Mouse (Mus musculus): ENCODE measurements around the gene Etv6. TPM values are rescaled to one million over a fixed set of nuclear protein-coding genes. Genes with fewer than 3 reads are reported as not detected.

The Etv6 gene
- polyA plus RNA-seq, 2 experiments: 13.9 to 16.5 TPM

DNA sequence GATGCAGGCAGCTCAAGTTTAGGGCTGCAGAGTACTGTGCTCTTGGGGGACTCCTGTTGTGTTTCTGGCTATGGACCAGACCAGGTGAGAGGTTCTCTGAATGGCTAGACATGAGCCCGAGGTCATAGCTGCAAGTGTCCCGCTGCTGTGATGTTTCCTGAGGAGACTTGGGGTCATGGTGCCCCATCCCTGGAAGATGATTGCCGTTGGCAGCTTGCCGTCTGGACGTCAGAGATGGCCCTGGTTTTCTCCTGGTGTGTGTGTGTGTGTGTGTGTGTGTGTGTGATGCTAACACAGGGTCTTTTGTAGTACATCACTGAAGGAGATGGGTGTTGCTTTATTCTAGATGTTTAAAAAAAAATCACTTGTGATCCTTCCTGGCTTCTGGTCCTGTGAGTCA lies 58.6 kb downstream of the Etv6 start:
- peaks cover 12% of the 10 kb centered on the region for H3K4me1 ChIP-seq (ENCODE audit: control insufficient read depth, insufficient read depth, low read length)
- peaks cover 7% of the 10 kb centered on the region for H3K36me3 ChIP-seq (ENCODE audit: control insufficient read depth, insufficient read depth, low read length)
- WGBS: 85% methylated on average over 5 of the region's 5 CpGs
- H3K27me3 ChIP-seq (ENCODE audit: control insufficient read depth, insufficient read depth, low read length): no peaks in the 10 kb centered on the region
- DNase-seq (ENCODE audit: low spot score) (no peak), ATAC-seq (ENCODE audit: low FRiP score, low read depth) (no peak)
- no peak overlapping the region for H3K27ac ChIP-seq (replicated peaks; ENCODE audit: low read depth, low read length)
- no peak overlapping the region for H3K9ac ChIP-seq (ENCODE audit: low read depth, low read length, severe bottlenecking)
- no peak overlapping the region for H3K4me3 ChIP-seq (replicated peaks; ENCODE audit: low read length)
- H3K4me2 ChIP-seq (replicated peaks; ENCODE audit: low read depth, low read length, severe bottlenecking): no peak overlapping the region
- H3K9me3 ChIP-seq (ENCODE audit: control insufficient read depth, low read length): no peaks in the 10 kb centered on the region
- TF ChIP-seq POLR2A (IDR thresholded peaks at IDR 0.05; ENCODE audit: borderline replicate concordance, extremely low read depth, insufficient read depth, insufficient read length): no peak

DNA sequence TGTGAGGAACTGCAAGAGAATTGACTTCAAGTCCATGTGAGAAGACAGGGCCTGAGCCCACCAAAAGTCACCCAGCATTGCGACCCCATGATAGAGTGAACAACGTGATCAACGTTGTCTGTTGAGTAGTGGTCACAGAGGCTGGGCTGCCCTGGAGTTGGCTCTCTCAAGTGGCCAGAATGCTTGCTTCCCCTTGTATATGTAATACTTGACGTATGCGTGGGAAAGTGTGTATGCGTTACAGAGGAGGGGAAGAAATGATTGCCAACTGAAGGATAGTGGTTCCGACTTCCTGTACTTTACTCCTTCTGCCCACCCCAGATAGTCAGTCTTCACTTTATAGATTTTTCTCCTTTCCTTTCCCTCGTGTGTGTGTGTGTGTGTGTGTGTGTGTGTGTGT lies 59.1 kb downstream of the Etv6 start:
- Histone ChIP-seq H3K27me3 (ENCODE audit: control insufficient read depth, insufficient read depth, low read length) (no peaks in the 10 kb centered on the region), H3K4me3 (replicated peaks; ENCODE audit: low read length) (no peak overlapping the region), H3K9me3 (ENCODE audit: control insufficient read depth, low read length) (no peaks in the 10 kb centered on the region), H3K9ac (ENCODE audit: low read depth, low read length, severe bottlenecking) (no peak overlapping the region), H3K4me2 (replicated peaks; ENCODE audit: low read depth, low read length, severe bottlenecking) (no peak overlapping the region), H3K36me3 (ENCODE audit: control insufficient read depth, insufficient read depth, low read length) (peaks cover 7% of the 10 kb centered on the region), H3K27ac (replicated peaks; ENCODE audit: low read depth, low read length) (no peak overlapping the region), H3K4me1 (ENCODE audit: control insufficient read depth, insufficient read depth, low read length) (peaks cover 12% of the 10 kb centered on the region)
- ATAC-seq (ENCODE audit: low FRiP score, low read depth): no peak
- TF ChIP-seq POLR2A (IDR thresholded peaks at IDR 0.05; ENCODE audit: borderline replicate concordance, extremely low read depth, insufficient read depth, insufficient read length): no peak
- no peak for DNase-seq (ENCODE audit: low spot score)
- WGBS: 91% methylated on average over 8 of the region's 8 CpGs

DNA sequence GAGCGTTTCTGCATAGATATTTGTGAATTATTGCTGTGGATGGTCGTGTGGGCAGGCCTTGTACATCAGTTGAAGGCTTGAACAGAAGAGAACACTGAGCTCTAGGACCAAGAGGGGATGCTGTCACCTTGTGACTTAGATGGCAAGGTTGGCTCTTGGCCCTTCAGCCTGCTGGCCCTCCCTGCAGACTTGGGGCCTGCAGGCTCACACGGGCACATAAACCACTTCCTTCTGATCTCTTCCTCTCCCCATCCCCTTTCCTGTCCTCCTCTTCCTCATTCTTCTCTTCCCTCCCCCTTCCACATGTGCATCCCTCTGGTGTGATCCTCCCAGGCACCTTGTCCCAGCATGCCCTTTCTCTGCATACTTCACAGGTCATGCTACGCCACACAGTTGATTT lies 60.1 kb downstream of the Etv6 start:
- no peak for ATAC-seq (ENCODE audit: low FRiP score, low read depth)
- 70% methylated on average over 4 of the region's 4 CpGs for WGBS
- Histone ChIP-seq H3K27me3 (ENCODE audit: control insufficient read depth, insufficient read depth, low read length) (no peaks in the 10 kb centered on the region), H3K9me3 (ENCODE audit: control insufficient read depth, low read length) (no peaks in the 10 kb centered on the region), H3K36me3 (ENCODE audit: control insufficient read depth, insufficient read depth, low read length) (peaks cover 7% of the 10 kb centered on the region), H3K4me3 (replicated peaks; ENCODE audit: low read length) (no peak overlapping the region), H3K27ac (replicated peaks; ENCODE audit: low read depth, low read length) (no peak overlapping the region), H3K4me1 (ENCODE audit: control insufficient read depth, insufficient read depth, low read length) (peaks cover 12% of the 10 kb centered on the region), H3K9ac (ENCODE audit: low read depth, low read length, severe bottlenecking) (no peak overlapping the region), H3K4me2 (replicated peaks; ENCODE audit: low read depth, low read length, severe bottlenecking) (no peak overlapping the region)
- no peak for TF ChIP-seq POLR2A (IDR thresholded peaks at IDR 0.05; ENCODE audit: borderline replicate concordance, extremely low read depth, insufficient read depth, insufficient read length)
- no peak for DNase-seq (ENCODE audit: low spot score)

DNA sequence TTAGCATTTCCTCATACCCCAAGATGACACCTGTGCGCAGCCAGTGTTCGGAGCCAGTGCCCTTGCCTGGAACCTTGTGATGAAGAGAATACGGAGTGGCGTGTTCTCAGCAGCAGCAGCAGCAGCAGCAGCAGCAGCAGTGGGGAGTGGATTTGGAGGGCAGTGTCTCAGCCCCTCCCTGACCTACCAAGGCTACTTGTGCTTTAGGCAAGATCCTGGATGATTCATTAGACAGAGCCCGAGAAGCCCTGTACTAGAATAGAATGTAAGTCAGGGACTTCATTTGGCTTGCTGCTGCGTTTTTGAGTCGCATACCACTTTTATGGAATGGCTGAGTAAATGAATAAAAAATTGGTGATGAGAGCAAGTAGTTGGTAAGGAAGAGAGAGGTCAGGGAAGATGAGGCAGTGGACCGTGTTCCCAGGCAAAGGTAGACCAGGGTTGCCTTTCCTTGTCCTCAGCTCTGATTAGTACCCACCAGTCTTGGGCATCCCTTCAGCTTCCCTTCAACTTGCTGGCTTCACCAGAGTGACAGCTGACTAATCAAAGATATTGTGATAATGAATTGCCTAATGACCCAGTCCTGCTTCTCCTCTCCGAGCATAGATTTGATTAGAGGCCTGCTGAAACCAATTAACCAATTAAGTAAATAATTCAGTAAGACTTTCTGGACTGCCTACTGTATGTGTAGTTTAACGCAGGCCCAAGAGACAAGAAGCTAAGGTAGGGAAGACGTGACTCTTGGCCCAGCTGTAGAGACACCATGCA lies 64.7 kb downstream of the Etv6 start:
- no peak for TF ChIP-seq POLR2A (IDR thresholded peaks at IDR 0.05; ENCODE audit: borderline replicate concordance, extremely low read depth, insufficient read depth, insufficient read length)
- ATAC-seq (ENCODE audit: low FRiP score, low read depth): no peak

DNA sequence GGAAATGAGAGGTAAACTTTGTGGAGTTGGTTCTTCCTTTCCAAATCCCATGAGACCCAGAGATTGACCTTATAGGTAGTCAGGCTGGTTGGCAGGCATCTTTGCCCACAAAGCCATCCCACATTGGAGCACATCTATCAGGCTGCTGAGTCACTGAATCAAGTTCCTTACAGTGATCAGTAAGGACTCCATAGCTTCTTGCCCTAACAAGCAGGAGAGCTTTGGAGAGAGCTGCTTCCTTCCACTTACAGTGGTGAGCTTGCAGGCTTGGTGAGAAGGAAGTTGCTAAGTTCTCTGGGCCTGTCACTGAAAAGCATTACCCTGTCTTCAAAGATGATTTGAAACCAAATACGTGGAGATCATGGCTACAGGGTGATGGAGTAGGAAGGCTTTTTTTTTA lies 66.9 kb downstream of the Etv6 start:
- peaks cover 11% of the 10 kb centered on the region for H3K4me1 ChIP-seq (ENCODE audit: control insufficient read depth, insufficient read depth, low read length)
- no peak overlapping the region for H3K4me2 ChIP-seq (replicated peaks; ENCODE audit: low read depth, low read length, severe bottlenecking)
- H3K9ac ChIP-seq (ENCODE audit: low read depth, low read length, severe bottlenecking): no peak overlapping the region
- no peak overlapping the region for H3K4me3 ChIP-seq (replicated peaks; ENCODE audit: low read length)
- TF ChIP-seq POLR2A (IDR thresholded peaks at IDR 0.05; ENCODE audit: borderline replicate concordance, extremely low read depth, insufficient read depth, insufficient read length): no peak
- H3K9me3 ChIP-seq (ENCODE audit: control insufficient read depth, low read length): no peaks in the 10 kb centered on the region
- 79% methylated on average over 1 of the region's 1 CpGs for WGBS
- H3K27ac ChIP-seq (replicated peaks; ENCODE audit: low read depth, low read length): no peak overlapping the region
- ATAC-seq (ENCODE audit: low FRiP score, low read depth) (no peak), DNase-seq (ENCODE audit: low spot score) (no peak)
- H3K27me3 ChIP-seq (ENCODE audit: control insufficient read depth, insufficient read depth, low read length): no peaks in the 10 kb centered on the region
- no peaks in the 10 kb centered on the region for H3K36me3 ChIP-seq (ENCODE audit: control insufficient read depth, insufficient read depth, low read length)

More for the DNA sequence above, 64.7 kb downstream of the Etv6 start:
- WGBS: 88% methylated on average over 11 of the region's 11 CpGs
- Histone ChIP-seq H3K36me3 (ENCODE audit: control insufficient read depth, insufficient read depth, low read length) (no peaks in the 10 kb centered on the region), H3K9me3 (ENCODE audit: control insufficient read depth, low read length) (no peaks in the 10 kb centered on the region), H3K9ac (ENCODE audit: low read depth, low read length, severe bottlenecking) (no peak overlapping the region), H3K4me1 (ENCODE audit: control insufficient read depth, insufficient read depth, low read length) (0 out of 2 replicates have a peak, but pooled peaks cover 3% of the 10 kb centered on the region), H3K27me3 (ENCODE audit: control insufficient read depth, insufficient read depth, low read length) (no peaks in the 10 kb centered on the region), H3K27ac (replicated peaks; ENCODE audit: low read depth, low read length) (no peak overlapping the region), H3K4me3 (replicated peaks; ENCODE audit: low read length) (no peak overlapping the region), H3K4me2 (replicated peaks; ENCODE audit: low read depth, low read length, severe bottlenecking) (no peak overlapping the region)
- DNase-seq (ENCODE audit: low spot score): no peak
